Mouse (Mus musculus): ENCODE results near the gene Cd4. TPM values are rescaled to one million over a fixed set of nuclear protein-coding genes. Genes with fewer than 3 reads are reported as not detected.

Cd4 gene
- total and polyA plus RNA-seq, 3 experiments = 0.26 to 1.6 (median 0.34) TPM

Other genes starting within 250 kb of the Cd4 start
Only the 20 nearest of the 27 such genes appear.
- gene Ptpn6, start 149.5 kb downstream of the Cd4 start, total RNA-seq (2012; rRNA removed) = 247 and 283 TPM in 2 replicates
- gene Ptpn6, start 149.5 kb downstream of the Cd4 start, total RNA-seq (2014; rRNA removed) = 300 and 327 TPM in 2 replicates
- 585 and 814 TPM in 2 replicates for gene Ptpn6, start 149.5 kb downstream of the Cd4 start, polyA plus RNA-seq (2012; ENCODE audit: insufficient read length, low read depth)
- gene Grcc10, start 146.8 kb downstream of the Cd4 start, total RNA-seq (2012; rRNA removed) = 146 and 197 TPM in 2 replicates
- gene Grcc10, start 146.8 kb downstream of the Cd4 start, total RNA-seq (2014; rRNA removed) = 59.3 and 64.3 TPM in 2 replicates
- 88.4 and 93.7 TPM in 2 replicates for gene Grcc10, start 146.8 kb downstream of the Cd4 start, polyA plus RNA-seq (2012; ENCODE audit: insufficient read length, low read depth)
- not detected in 2 replicates for gene Gm45234, start 132.2 kb downstream of the Cd4 start, total RNA-seq (2012; rRNA removed)
- gene Gm45234, start 132.2 kb downstream of the Cd4 start, total RNA-seq (2014; rRNA removed) = not detected in 2 replicates
- not detected in 2 replicates for gene Gm45234, start 132.2 kb downstream of the Cd4 start, polyA plus RNA-seq (2012; ENCODE audit: insufficient read length, low read depth)
- gene Atn1, start 131.7 kb downstream of the Cd4 start, total RNA-seq (2012; rRNA removed) = 3.8 and 4.6 TPM in 2 replicates
- gene Atn1, start 131.7 kb downstream of the Cd4 start, total RNA-seq (2014; rRNA removed) = 0.50 and 1.7 TPM in 2 replicates
- 27.0 and 35.1 TPM in 2 replicates for gene Atn1, start 131.7 kb downstream of the Cd4 start, polyA plus RNA-seq (2012; ENCODE audit: insufficient read length, low read depth)
- gene Eno2, start 118.5 kb downstream of the Cd4 start, total RNA-seq (2012; rRNA removed) = 15.9 and 24.6 TPM in 2 replicates
- gene Eno2, start 118.5 kb downstream of the Cd4 start, total RNA-seq (2014; rRNA removed) = 20.8 and 26.7 TPM in 2 replicates
- 23.1 and 23.6 TPM in 2 replicates for gene Eno2, start 118.5 kb downstream of the Cd4 start, polyA plus RNA-seq (2012; ENCODE audit: insufficient read length, low read depth)
- gene Lrrc23, start 108.5 kb downstream of the Cd4 start, total RNA-seq (2012; rRNA removed) = not detected in 2 replicates
- not detected in 2 replicates for gene Lrrc23, start 108.5 kb downstream of the Cd4 start, total RNA-seq (2014; rRNA removed)
- gene Lrrc23, start 108.5 kb downstream of the Cd4 start, polyA plus RNA-seq (2012; ENCODE audit: insufficient read length, low read depth) = 0.20 TPM in 1 of 2 replicates, not detected in the other
- 2.1 and 2.4 TPM in 2 replicates for gene Spsb2, start 79.6 kb downstream of the Cd4 start, total RNA-seq (2012; rRNA removed)
- not detected in 2 replicates for gene Spsb2, start 79.6 kb downstream of the Cd4 start, total RNA-seq (2014; rRNA removed)
- gene Spsb2, start 79.6 kb downstream of the Cd4 start, polyA plus RNA-seq (2012; ENCODE audit: insufficient read length, low read depth) = 3.3 and 3.4 TPM in 2 replicates
- 733 and 1,303 TPM in 2 replicates for gene Tpi1, start 73.9 kb downstream of the Cd4 start, total RNA-seq (2012; rRNA removed)
- 1,570 and 1,645 TPM in 2 replicates for gene Tpi1, start 73.9 kb downstream of the Cd4 start, total RNA-seq (2014; rRNA removed)
- 758 and 807 TPM in 2 replicates for gene Tpi1, start 73.9 kb downstream of the Cd4 start, polyA plus RNA-seq (2012; ENCODE audit: insufficient read length, low read depth)
- gene Usp5, start 58.7 kb downstream of the Cd4 start, total RNA-seq (2012; rRNA removed) = 107 and 126 TPM in 2 replicates
- gene Usp5, start 58.7 kb downstream of the Cd4 start, total RNA-seq (2014; rRNA removed) = 75.7 and 79.8 TPM in 2 replicates
- gene Usp5, start 58.7 kb downstream of the Cd4 start, polyA plus RNA-seq (2012; ENCODE audit: insufficient read length, low read depth) = 96.5 and 103 TPM in 2 replicates
- 116 and 117 TPM in 2 replicates for gene Cdca3, start 58.7 kb downstream of the Cd4 start, total RNA-seq (2012; rRNA removed)
- gene Cdca3, start 58.7 kb downstream of the Cd4 start, total RNA-seq (2014; rRNA removed) = 188 and 229 TPM in 2 replicates
- gene Cdca3, start 58.7 kb downstream of the Cd4 start, polyA plus RNA-seq (2012; ENCODE audit: insufficient read length, low read depth) = 171 and 224 TPM in 2 replicates
- 0.64 and 0.84 TPM in 2 replicates for gene Gnb3, start 47.9 kb downstream of the Cd4 start, total RNA-seq (2012; rRNA removed)
- gene Gnb3, start 47.9 kb downstream of the Cd4 start, total RNA-seq (2014; rRNA removed) = 1.6 and 2.2 TPM in 2 replicates
- 4.1 and 4.7 TPM in 2 replicates for gene Gnb3, start 47.9 kb downstream of the Cd4 start, polyA plus RNA-seq (2012; ENCODE audit: insufficient read length, low read depth)
- gene P3h3, start 30.5 kb downstream of the Cd4 start, total RNA-seq (2012; rRNA removed) = 0.13 and 0.34 TPM in 2 replicates
- 0.19 TPM in 1 of 2 replicates, not detected in the other for gene P3h3, start 30.5 kb downstream of the Cd4 start, total RNA-seq (2014; rRNA removed)
- gene P3h3, start 30.5 kb downstream of the Cd4 start, polyA plus RNA-seq (2012; ENCODE audit: insufficient read length, low read depth) = 0.31 and 0.44 TPM in 2 replicates
- 1.6 and 2.0 TPM in 2 replicates for gene Gpr162, start 24.2 kb downstream of the Cd4 start, total RNA-seq (2012; rRNA removed)
- gene Gpr162, start 24.2 kb downstream of the Cd4 start, total RNA-seq (2014; rRNA removed) = 0.48 and 0.97 TPM in 2 replicates
- 1.7 and 1.9 TPM in 2 replicates for gene Gpr162, start 24.2 kb downstream of the Cd4 start, polyA plus RNA-seq (2012; ENCODE audit: insufficient read length, low read depth)
- gene Lag3, start 23.5 kb upstream of the Cd4 start, total RNA-seq (2012; rRNA removed) = 1.2 and 1.9 TPM in 2 replicates
- 0.32 and 0.52 TPM in 2 replicates for gene Lag3, start 23.5 kb upstream of the Cd4 start, total RNA-seq (2014; rRNA removed)
- gene Lag3, start 23.5 kb upstream of the Cd4 start, polyA plus RNA-seq (2012; ENCODE audit: insufficient read length, low read depth) = 1.5 and 2.0 TPM in 2 replicates
- gene Ptms, start 31.9 kb upstream of the Cd4 start, total RNA-seq (2012; rRNA removed) = 11.0 and 12.8 TPM in 2 replicates
- gene Ptms, start 31.9 kb upstream of the Cd4 start, total RNA-seq (2014; rRNA removed) = 7.0 and 8.1 TPM in 2 replicates
- 96.6 and 99.6 TPM in 2 replicates for gene Ptms, start 31.9 kb upstream of the Cd4 start, polyA plus RNA-seq (2012; ENCODE audit: insufficient read length, low read depth)
- gene Mlf2, start 43.2 kb upstream of the Cd4 start, total RNA-seq (2012; rRNA removed) = 116 and 129 TPM in 2 replicates
- gene Mlf2, start 43.2 kb upstream of the Cd4 start, total RNA-seq (2014; rRNA removed) = 109 and 124 TPM in 2 replicates
- gene Mlf2, start 43.2 kb upstream of the Cd4 start, polyA plus RNA-seq (2012; ENCODE audit: insufficient read length, low read depth) = 203 and 210 TPM in 2 replicates
- gene Cops7a, start 77.3 kb upstream of the Cd4 start, total RNA-seq (2012; rRNA removed) = 85.6 and 104 TPM in 2 replicates
- gene Cops7a, start 77.3 kb upstream of the Cd4 start, total RNA-seq (2014; rRNA removed) = 62.8 and 73.2 TPM in 2 replicates
- 98.6 and 114 TPM in 2 replicates for gene Cops7a, start 77.3 kb upstream of the Cd4 start, polyA plus RNA-seq (2012; ENCODE audit: insufficient read length, low read depth)
- gene Pianp, start 108.5 kb upstream of the Cd4 start, total RNA-seq (2012; rRNA removed) = 0.08 TPM in 1 of 2 replicates, not detected in the other
- gene Pianp, start 108.5 kb upstream of the Cd4 start, total RNA-seq (2014; rRNA removed) = not detected in 2 replicates
- not detected in 2 replicates for gene Pianp, start 108.5 kb upstream of the Cd4 start, polyA plus RNA-seq (2012; ENCODE audit: insufficient read length, low read depth)
- gene Zfp384, start 120.9 kb upstream of the Cd4 start, total RNA-seq (2012; rRNA removed) = 14.0 and 14.5 TPM in 2 replicates
- 14.9 and 17.0 TPM in 2 replicates for gene Zfp384, start 120.9 kb upstream of the Cd4 start, total RNA-seq (2014; rRNA removed)
- 32.0 and 34.4 TPM in 2 replicates for gene Zfp384, start 120.9 kb upstream of the Cd4 start, polyA plus RNA-seq (2012; ENCODE audit: insufficient read length, low read depth)
- 23.8 and 27.3 TPM in 2 replicates for gene Ing4, start 151.5 kb upstream of the Cd4 start, total RNA-seq (2012; rRNA removed)
- gene Ing4, start 151.5 kb upstream of the Cd4 start, total RNA-seq (2014; rRNA removed) = 31.3 and 32.2 TPM in 2 replicates
- gene Ing4, start 151.5 kb upstream of the Cd4 start, polyA plus RNA-seq (2012; ENCODE audit: insufficient read length, low read depth) = 21.3 and 25.1 TPM in 2 replicates